Mouse (Mus musculus) embryonic facial prominence, embryonic 11.5 days (tissue): ENCODE measurements around the gene Josd2. TPM values are rescaled to one million over a fixed set of nuclear protein-coding genes. Genes with fewer than 3 reads are reported as not detected.

Experiments
- ATAC-seq: fragments of 200-750 bp; cut with Nextera tagmentation; replicated peaks from 2 replicates; pipeline ENCODE4 v1.8.0; 2017; ENCODE audit warnings: low read depth; ENCODE audit not compliant: insufficient number of reproducible peaks, low FRiP score, low TSS enrichment
- DNase-seq: peaks from one replicate; pipeline ENCODE4 v3.0.0-alpha.2; 2015; ENCODE audit warnings: low spot score
- H3K27ac ChIP-seq: fragments of 300-500 bp; sonication (generic); replicated peaks from 2 replicates; pipeline ENCODE4 v1.5.1; 2014; ENCODE audit warnings: mild to moderate bottlenecking, low read depth, low read length, control low read depth
- H3K27me3 ChIP-seq: fragments of 300-500 bp; sonication (generic); 2 replicates; pipeline ENCODE4 v1.6.1; 2014; ENCODE audit warnings: mild to moderate bottlenecking, low read length, moderate library complexity, mixed read lengths; ENCODE audit not compliant: control insufficient read depth, insufficient read depth
- H3K36me3 ChIP-seq: fragments of 300-500 bp; sonication (generic); replicated peaks from 2 replicates; pipeline ENCODE4 v1.6.1; 2014; ENCODE audit warnings: low read depth, mild to moderate bottlenecking, low read length, moderate library complexity, mixed read lengths; ENCODE audit not compliant: control insufficient read depth, insufficient read depth
- H3K4me1 ChIP-seq: fragments of 300-500 bp; sonication (generic); 2 replicates; pipeline ENCODE4 v1.6.1; 2014; ENCODE audit warnings: low read length, mixed read lengths; ENCODE audit not compliant: control insufficient read depth, insufficient read depth
- H3K4me2 ChIP-seq: fragments of 300-500 bp; sonication (generic); 2 replicates; pipeline ENCODE4 v1.6.1; 2014; ENCODE audit warnings: low read depth, mild to moderate bottlenecking, control low read depth, low read length, moderate library complexity
- H3K4me3 ChIP-seq: fragments of 300-500 bp; sonication (generic); 2 replicates; pipeline ENCODE4 v1.5.1; 2014; ENCODE audit warnings: low read depth, low read length, control low read depth
- H3K9ac ChIP-seq: fragments of 300-500 bp; sonication (generic); replicated peaks from 2 replicates; pipeline ENCODE4 v1.6.1; 2014; ENCODE audit warnings: mild to moderate bottlenecking, control low read depth, low read length
- H3K9me3 ChIP-seq: fragments of 300-500 bp; sonication (generic); replicated peaks from 2 replicates; pipeline ENCODE4 v1.6.1; 2016; ENCODE audit warnings: mild to moderate bottlenecking, low read length, inconsistent platforms, mixed read lengths; ENCODE audit not compliant: control insufficient read depth
- WGBS: fragments of 180-500 bp; shearing (Covaris S2); extraction: QIAGEN DNeasy Blood & Tissue Kit; methylation state at CpG from one replicate; pipeline ENCODE4 v1.1.7; 2014; 5-methylcytosine and 5-hydroxymethylcytosine counted together
- polyA plus RNA-seq: library from polyadenylated mRNA; unstranded; fragments of >200 nt; fragmentation: Nextera tagmentation; extraction: Ambion mirVana; gene quantifications from 2 replicates; pipeline ENCODE4 v1.2.1, GENCODE M21; 2014

Gene Josd2
- polyA plus RNA-seq, 1 experiment from 2014 or later: 61.1 TPM

DNA sequence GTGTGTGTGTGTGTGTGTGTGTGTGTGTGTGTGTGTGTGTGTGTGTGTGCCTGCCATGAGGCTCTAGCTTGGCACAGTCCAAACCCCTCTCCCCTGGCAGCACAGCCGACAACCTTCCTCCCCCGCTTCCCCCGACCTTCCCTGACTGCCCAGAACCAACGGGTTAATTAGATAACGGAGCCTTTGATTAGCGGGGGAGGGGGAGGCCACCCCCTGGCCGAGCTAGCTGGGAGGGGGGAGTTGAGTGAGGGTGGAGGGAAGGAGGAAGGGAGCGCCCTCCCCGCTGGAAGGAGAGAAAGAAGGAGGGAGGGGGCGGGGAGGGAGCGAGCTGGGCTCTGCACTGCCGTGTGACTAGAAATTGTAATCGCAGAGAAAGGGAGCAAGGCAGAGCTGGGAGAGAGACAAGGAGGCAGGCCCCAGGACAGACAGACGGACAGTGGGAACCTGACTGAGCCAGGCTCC is 26.1 kb upstream of the Josd2 start:
- Histone ChIP-seq H3K27me3 (peaks cover 56% of the 10 kb centered on the region), H3K4me3 (peak overlapping the region; percentile 36), H3K4me1 (no peaks in the 10 kb centered on the region), H3K27ac (no peak overlapping the region; the same call in 1 of the 2 replicates), H3K4me2 (peak overlapping the region; percentile 57), H3K36me3 (no peaks in the 10 kb centered on the region), H3K9ac (peak overlapping the region; percentile 61), H3K9me3 (no peaks in the 10 kb centered on the region)
- DNase-seq (peak; percentile 49), ATAC-seq (no peak; the same call in 1 of the 2 replicates)
- under 1% methylated on average over 13 of the region's 14 CpGs for WGBS

DNA sequence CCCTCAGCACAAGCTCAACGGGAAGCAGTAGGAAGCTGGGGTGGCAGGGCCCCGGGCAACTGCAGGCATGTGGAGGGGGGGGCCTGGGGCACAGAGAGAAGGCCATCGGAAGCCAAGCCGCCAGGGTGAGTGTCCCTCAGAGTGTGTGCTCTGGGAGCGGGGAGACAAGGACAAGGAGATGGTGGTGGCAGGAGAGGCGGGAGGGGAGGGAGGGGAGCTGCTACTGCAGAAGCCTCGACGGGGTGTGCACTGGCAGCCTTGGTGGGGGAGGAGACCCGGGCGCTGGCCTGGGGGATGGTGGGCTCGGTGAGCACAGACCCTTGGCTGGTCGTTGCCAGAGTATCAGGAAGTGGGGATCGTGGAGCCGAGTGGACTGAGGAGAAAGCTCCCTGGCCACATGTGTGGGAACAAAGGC is 25.4 kb upstream of the Josd2 start:
- ATAC-seq (0 out of 2 replicates have a peak, but pooled peaks have one; percentile 14), DNase-seq (peak; percentile 56)
- H3K9me3 ChIP-seq: no peaks in the 10 kb centered on the region
- H3K36me3 ChIP-seq: no peaks in the 10 kb centered on the region
- peak overlapping the region; percentile 61 for H3K9ac ChIP-seq
- H3K4me1 ChIP-seq: no peaks in the 10 kb centered on the region
- peaks cover 56% of the 10 kb centered on the region for H3K27me3 ChIP-seq
- H3K27ac ChIP-seq: 0 out of 2 replicates have a peak overlapping the region, but pooled peaks have one; percentile 10
- peak overlapping the region; percentile 57 for H3K4me2 ChIP-seq
- 0% methylated on average over 9 of the region's 14 CpGs for WGBS
- H3K4me3 ChIP-seq: peak overlapping the region; percentile 36

DNA sequence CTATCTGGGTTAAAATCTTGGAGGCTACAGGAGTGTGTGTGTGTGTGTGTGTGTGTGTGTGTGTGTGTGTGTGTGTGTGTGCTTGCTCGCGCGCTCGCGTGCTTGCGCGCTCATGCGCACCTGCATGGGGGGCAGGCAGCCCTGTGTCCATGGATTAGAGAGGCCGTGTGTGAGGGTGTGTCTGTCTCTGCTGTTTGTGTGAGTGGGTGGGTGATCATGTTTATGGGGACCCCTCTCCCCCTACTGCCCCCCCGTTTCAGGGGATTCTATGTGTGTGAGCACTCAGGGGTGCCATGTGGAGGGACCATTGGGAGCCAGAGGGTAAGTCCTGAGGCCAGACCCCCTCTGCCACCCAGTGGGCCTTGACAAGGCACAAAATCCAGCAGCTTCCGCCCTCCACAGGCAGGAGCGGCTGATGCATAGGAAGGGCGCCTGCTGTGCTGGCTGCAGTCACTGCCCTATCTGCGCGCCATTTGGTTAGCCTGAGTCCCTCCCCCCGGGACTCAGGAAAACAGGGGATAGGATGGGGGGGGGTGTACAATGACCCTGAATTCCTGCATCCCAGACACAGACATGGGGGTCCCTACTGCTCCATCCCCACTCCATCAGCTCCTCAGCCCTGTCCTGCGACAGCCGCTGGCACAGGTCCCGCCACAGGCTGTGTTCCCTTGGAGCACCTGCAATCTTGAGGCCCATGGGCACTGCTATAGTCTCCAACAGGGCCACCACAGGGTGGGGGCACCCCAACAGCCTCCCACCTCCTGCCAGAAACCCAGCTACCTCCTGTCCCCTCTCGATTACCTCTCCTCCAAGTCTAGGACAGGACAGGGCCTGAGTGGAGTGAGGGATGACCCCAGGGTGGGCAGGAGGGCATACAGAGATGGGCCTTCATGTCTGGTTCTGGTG is 24.3 kb upstream of the Josd2 start:
- Histone ChIP-seq H3K27ac (no peak overlapping the region), H3K9me3 (no peaks in the 10 kb centered on the region), H3K4me2 (peak overlapping the region; percentile 57), H3K4me3 (peak overlapping the region; percentile 36), H3K4me1 (no peaks in the 10 kb centered on the region), H3K27me3 (peaks cover 56% of the 10 kb centered on the region), H3K9ac (peak overlapping the region; percentile 61), H3K36me3 (no peaks in the 10 kb centered on the region)
- peak; percentile 43 for DNase-seq
- ATAC-seq: peak; percentile 41
- WGBS: 7% methylated on average over 20 of the region's 20 CpGs

DNA sequence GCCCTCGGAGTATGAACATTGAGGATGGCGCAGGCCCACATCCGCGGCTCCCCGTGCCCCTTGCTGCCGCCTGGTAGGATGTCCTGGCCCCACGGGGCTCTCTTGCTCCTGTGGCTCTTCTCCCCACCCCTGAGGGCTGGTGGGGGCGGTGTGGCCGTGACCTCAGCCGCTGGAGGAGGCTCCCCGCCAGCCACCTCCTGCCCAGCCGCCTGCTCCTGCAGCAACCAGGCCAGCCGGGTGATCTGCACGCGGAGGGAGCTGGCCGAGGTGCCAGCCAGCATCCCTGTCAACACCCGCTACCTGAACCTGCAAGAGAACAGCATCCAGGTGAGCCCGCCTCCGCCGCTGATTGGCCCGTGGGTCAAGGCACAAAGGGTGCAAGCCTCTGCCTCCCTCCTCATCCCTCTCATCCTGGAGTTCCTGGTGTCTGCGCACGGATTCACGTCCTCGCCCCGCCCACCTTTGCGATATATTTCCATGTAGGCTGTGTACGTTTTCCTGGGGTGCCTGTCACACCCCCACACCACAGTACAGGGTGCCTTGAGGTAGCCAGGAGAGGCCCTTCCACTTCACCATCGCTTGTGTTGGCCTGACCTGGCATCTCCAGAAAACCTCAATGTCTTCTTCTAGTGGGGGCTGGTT is 22.8 kb upstream of the Josd2 start:
- no peaks in the 10 kb centered on the region for H3K36me3 ChIP-seq
- H3K27me3 ChIP-seq: peaks cover 56% of the 10 kb centered on the region
- H3K4me1 ChIP-seq: no peaks in the 10 kb centered on the region
- no peak overlapping the region for H3K9ac ChIP-seq
- no peak overlapping the region; the same call in 1 of the 2 replicates for H3K4me2 ChIP-seq
- no peaks in the 10 kb centered on the region for H3K9me3 ChIP-seq
- ATAC-seq: no peak
- no peak for DNase-seq
- 22% methylated on average over 26 of the region's 29 CpGs for WGBS
- no peak overlapping the region for H3K4me3 ChIP-seq
- H3K27ac ChIP-seq: no peak overlapping the region

DNA sequence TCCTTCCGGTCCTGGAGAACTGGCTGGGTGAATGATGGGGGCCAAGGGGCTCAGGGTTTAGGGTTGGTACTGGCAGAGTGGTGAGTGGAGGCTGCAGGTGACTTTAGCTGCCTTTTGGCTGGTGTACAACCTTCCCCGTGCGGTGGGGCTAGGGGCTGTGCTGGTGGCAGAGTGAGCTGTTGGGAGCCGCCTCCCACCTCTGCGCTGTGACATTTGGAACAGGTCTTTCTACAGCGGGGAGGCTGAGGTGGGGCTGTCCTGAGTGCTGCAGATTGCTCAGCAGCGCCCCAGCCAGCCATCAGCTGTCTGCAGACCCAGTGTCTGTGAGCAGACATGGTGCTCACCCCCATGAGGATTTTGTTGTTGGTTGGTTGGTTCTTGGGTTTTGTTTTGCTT is 22.3 kb upstream of the Josd2 start:
- Histone ChIP-seq H3K9ac (no peak overlapping the region), H3K27me3 (peaks cover 51% of the 10 kb centered on the region), H3K4me3 (no peak overlapping the region), H3K36me3 (no peaks in the 10 kb centered on the region), H3K4me1 (no peaks in the 10 kb centered on the region), H3K27ac (no peak overlapping the region), H3K9me3 (no peaks in the 10 kb centered on the region), H3K4me2 (no peak overlapping the region)
- DNase-seq (no peak), ATAC-seq (no peak)
- 33% methylated on average over 7 of the region's 7 CpGs for WGBS

DNA sequence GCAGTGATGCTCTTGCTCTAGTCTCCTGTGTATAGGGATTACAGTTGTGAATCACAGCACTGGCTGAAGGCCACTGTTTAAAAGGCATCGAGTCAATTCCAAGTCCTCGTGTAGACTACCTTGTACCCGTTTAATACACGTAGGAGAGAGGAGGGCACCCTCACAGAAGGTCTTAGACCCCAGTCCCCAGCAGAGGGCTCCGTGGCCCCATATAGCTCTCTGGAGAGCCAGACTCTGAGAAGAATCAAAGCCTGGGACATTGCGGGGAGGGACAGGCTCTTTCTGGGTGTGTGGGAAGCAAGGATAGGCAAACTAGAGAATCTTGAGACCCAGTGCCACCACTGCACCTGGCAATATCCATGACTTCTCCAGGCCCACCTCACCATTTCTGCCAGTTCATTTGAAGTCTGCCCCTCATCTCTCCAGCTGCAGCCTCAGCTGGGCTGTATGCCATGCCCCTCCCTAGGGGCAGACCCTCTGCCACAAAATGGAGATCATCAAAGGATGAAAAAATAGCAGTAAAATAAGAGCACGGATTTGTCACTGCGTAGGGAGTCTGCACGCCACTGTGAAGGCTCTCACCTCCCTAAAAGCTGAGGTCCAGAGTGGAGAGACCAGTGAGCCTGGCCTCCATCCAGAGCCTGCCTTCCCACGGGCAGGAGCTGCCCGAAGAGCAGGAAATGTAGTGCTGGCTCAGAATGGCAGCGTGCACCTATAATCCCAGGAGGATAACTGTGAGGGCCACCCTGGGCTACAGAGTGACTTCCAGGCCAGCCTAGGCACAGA is 21.5 kb upstream of the Josd2 start:
- 54% methylated on average over 12 of the region's 12 CpGs for WGBS
- Histone ChIP-seq H3K27ac (no peak overlapping the region), H3K9me3 (no peaks in the 10 kb centered on the region), H3K36me3 (no peaks in the 10 kb centered on the region), H3K27me3 (peaks cover 46% of the 10 kb centered on the region), H3K4me1 (no peaks in the 10 kb centered on the region), H3K4me3 (no peak overlapping the region), H3K4me2 (no peak overlapping the region), H3K9ac (no peak overlapping the region)
- ATAC-seq: no peak
- DNase-seq: no peak

DNA sequence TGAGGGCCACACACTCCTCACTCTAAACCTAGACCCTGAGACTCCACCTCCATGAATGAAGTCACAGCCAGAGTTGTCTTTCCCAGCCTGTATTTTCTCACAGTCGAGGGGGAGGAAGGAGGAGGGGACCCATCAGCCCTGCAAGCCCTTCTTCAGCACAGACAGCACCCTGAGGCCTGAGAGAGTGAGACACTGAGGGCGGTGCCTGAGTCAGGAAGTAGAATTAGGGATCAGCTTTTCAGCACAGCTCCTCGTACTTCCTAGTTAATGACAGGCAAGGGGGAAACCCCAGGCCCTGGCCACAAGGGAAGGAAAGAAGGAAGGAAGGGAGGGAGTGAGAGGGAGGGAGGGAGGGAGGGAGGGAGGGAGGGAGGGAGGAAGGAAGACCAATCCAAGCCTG is 14.5 kb upstream of the Josd2 start:
- H3K36me3 ChIP-seq: no peaks in the 10 kb centered on the region

More for the DNA sequence above, 14.5 kb upstream of the Josd2 start:
- Histone ChIP-seq H3K4me2 (no peak overlapping the region), H3K9ac (no peak overlapping the region), H3K4me1 (no peaks in the 10 kb centered on the region), H3K4me3 (no peak overlapping the region), H3K9me3 (no peaks in the 10 kb centered on the region), H3K27ac (no peak overlapping the region), H3K27me3 (no peaks in the 10 kb centered on the region)
- DNase-seq (no peak), ATAC-seq (no peak)
- 9% methylated on average over 3 of the region's 3 CpGs for WGBS
